ENCODE assay signal across 13 mouse cellular contexts in the genomic region with DNA sequence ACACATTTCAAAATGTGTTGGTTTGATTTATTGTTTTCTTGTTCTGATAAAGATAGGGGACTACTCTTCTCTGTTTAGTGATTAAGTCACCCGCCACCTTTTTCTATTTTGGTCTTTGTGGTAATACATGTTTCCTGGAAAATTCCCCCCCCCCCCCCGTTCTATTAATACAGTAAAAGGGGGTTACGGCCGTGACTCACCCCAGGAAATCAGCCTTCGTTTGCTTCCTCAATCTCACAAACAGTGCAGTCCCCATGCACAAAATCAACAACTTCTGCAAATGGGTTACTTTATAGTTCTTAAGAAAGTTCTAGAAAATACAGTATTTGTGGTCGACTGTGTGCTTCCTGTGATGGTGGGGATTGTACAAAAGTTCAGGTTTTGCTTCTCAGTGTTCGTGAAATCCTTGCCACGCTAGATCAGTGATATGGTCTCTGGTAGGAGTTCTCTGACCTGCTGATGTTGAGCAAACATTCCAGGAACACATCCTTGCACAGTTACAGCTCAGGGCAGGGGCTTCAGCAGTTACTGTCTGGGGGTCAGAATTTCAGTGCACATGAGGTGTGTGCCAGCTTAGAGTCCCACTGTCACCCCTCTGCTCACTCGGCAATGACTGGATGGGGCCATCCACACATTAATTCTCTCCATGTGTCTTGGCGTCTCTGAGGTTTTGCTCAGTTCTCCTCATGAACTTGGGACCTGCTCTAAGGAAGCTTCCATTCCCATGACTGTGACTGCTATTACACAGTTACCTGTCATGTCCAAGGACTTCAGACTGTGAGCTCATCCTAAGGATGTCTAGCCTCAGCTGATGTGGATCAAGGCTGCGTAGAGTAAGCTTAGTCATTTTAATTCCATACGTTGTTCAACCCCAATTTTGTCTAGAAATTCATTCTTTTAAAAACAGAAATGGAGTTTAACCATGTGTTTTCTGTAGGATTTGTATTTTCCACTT.
A peak's percentile ranks its signal among the peaks of the same experiment; 100 is the strongest.
DNase-seq lines count a peak whose midpoint lies in the region; ATAC-seq lines count a peak whose summit lies in the region.
"Had no signal": no experiment of that assay in that cellular context is flagged by ENCODE, and none has a peak within 500 bp of the region (broad histone marks: within the 10 kb centered on the region; RNA-seq: fewer than 3 reads in every experiment).

No protein-coding gene starts in this region.

- ATAC-seq in heart, embryonic 14.5 days (ENCODE audit: insufficient number of reproducible peaks, insufficient read depth, low FRiP score, low read depth), result no peak
- ATAC-seq in heart, embryonic 11.5 days (replicated peaks; ENCODE audit: insufficient number of reproducible peaks, low FRiP score, low TSS enrichment), result no peak
- ATAC-seq in common myeloid progenitor, adult 5-6 weeks (replicated peaks; ENCODE audit: low read depth, poor library complexity, severe bottlenecking), result peak; percentile 90
- ATAC-seq in megakaryocyte progenitor cell, adult 5-6 weeks (replicated peaks; ENCODE audit: poor library complexity), result peak; percentile 82
- no peak for ATAC-seq in midbrain, embryonic 14.5 days (ENCODE audit: low FRiP score, low TSS enrichment)

- H3K27me3 ChIP-seq in heart, embryonic 14.5 days (ENCODE audit: control insufficient read depth, insufficient read depth, low read length), result no peaks in the 10 kb centered on the region
- H3K27me3 ChIP-seq in heart, embryonic 11.5 days (ENCODE audit: control insufficient read depth, insufficient read depth, low read length), result no peaks in the 10 kb centered on the region
- H3K27me3 ChIP-seq in midbrain, embryonic 14.5 days (ENCODE audit: control insufficient read depth, insufficient read depth, low read length), result no peaks in the 10 kb centered on the region
- H3K27me3 ChIP-seq: embryonic facial prominence, embryonic 15.5 days; hindbrain, embryonic 12.5 days; limb, embryonic 13.5 days had no signal

- H3K9ac ChIP-seq in heart, embryonic 14.5 days (ENCODE audit: low read length), result no peak overlapping the region
- H3K9ac ChIP-seq in heart, embryonic 11.5 days (ENCODE audit: low read depth, low read length), result no peak overlapping the region
- no peak overlapping the region for H3K9ac ChIP-seq in midbrain, embryonic 14.5 days (replicated peaks; ENCODE audit: low read length)
- H3K9ac ChIP-seq: embryonic facial prominence, embryonic 15.5 days; hindbrain, embryonic 12.5 days; limb, embryonic 13.5 days had no signal

- no peaks in the 10 kb centered on the region for H3K36me3 ChIP-seq in heart, embryonic 14.5 days (ENCODE audit: control insufficient read depth, insufficient read depth, low read length)
- H3K36me3 ChIP-seq in heart, embryonic 11.5 days (ENCODE audit: control insufficient read depth, insufficient read depth, low read length), result no peaks in the 10 kb centered on the region
- H3K36me3 ChIP-seq in midbrain, embryonic 14.5 days (ENCODE audit: control insufficient read depth, insufficient read depth, low read length), result no peaks in the 10 kb centered on the region
- H3K36me3 ChIP-seq: embryonic facial prominence, embryonic 15.5 days; hindbrain, embryonic 12.5 days; limb, embryonic 13.5 days had no signal

- H3K4me1 ChIP-seq in heart, embryonic 14.5 days (ENCODE audit: control insufficient read depth in 2 of 2, insufficient read depth in 2 of 2, low read length in 2 of 2), result peaks cover 6 to 16% of the 10 kb centered on the region in 2 experiments
- peaks cover 5% of the 10 kb centered on the region; the same call in 1 of the 2 replicates for H3K4me1 ChIP-seq in heart, embryonic 11.5 days (ENCODE audit: control insufficient read depth, insufficient read depth, low read length)
- H3K4me1 ChIP-seq in midbrain, embryonic 14.5 days (ENCODE audit: control insufficient read depth, insufficient read depth, low read length), result peaks cover 2% of the 10 kb centered on the region; the same call in 1 of the 2 replicates

- peak; percentile 69 to 76 for DNase-seq in B cell, adult 2 months
- DNase-seq in adipocyte (ENCODE audit: low spot score), result no peak
- no peak for DNase-seq in midbrain, embryonic 14.5 days
- no peak for DNase-seq in kidney, adult 18-20 months
- DNase-seq: cerebellum, adult 2 months; right cerebral cortex, adult 18-20 months had no signal

- 60% methylated on average over 12 of the region's 12 CpGs for WGBS in heart, embryonic 14.5 days
- WGBS in heart, embryonic 11.5 days (ENCODE audit: insufficient replicate concordance), result 65% methylated on average over 12 of the region's 12 CpGs
- 91% methylated on average over 12 of the region's 12 CpGs for WGBS in midbrain, embryonic 14.5 days

- no peak overlapping the region for H3K4me3 ChIP-seq in heart, embryonic 14.5 days (ENCODE audit: control insufficient read depth in 1 of 2, insufficient read depth in 1 of 2, low read depth in 1 of 2, low read length in 2 of 2)
- no peak overlapping the region for H3K4me3 ChIP-seq in heart, embryonic 11.5 days (ENCODE audit: low read depth, low read length)
- no peak overlapping the region for H3K4me3 ChIP-seq in midbrain, embryonic 14.5 days (replicated peaks; ENCODE audit: low read depth, low read length)
- H3K4me3 ChIP-seq: embryonic facial prominence, embryonic 15.5 days; hindbrain, embryonic 12.5 days; limb, embryonic 13.5 days had no signal

- no peak overlapping the region for H3K4me2 ChIP-seq in heart, embryonic 14.5 days (ENCODE audit: low read length)
- H3K4me2 ChIP-seq in heart, embryonic 11.5 days, result no peak overlapping the region
- no peak overlapping the region for H3K4me2 ChIP-seq in midbrain, embryonic 14.5 days (ENCODE audit: low read length)
- H3K4me2 ChIP-seq: embryonic facial prominence, embryonic 15.5 days; hindbrain, embryonic 12.5 days; limb, embryonic 13.5 days had no signal

- H3K27ac ChIP-seq in heart, embryonic 14.5 days (replicated peaks in 1 of 2; ENCODE audit: control insufficient read depth in 1 of 2, insufficient read depth in 1 of 2, low read depth in 2 of 2, low read length in 2 of 2), result peak overlapping the region; percentile 8 to 41; a peak in 1 of 4 replicates
- no peak overlapping the region for H3K27ac ChIP-seq in heart, embryonic 11.5 days (ENCODE audit: low read depth, low read length)
- no peak overlapping the region for H3K27ac ChIP-seq in midbrain, embryonic 14.5 days (replicated peaks; ENCODE audit: low read depth, low read length)
- H3K27ac ChIP-seq: embryonic facial prominence, embryonic 15.5 days; hindbrain, embryonic 12.5 days; limb, embryonic 13.5 days had no signal

- H3K9me3 ChIP-seq in heart, embryonic 14.5 days (ENCODE audit: control insufficient read depth, low read length), result no peaks in the 10 kb centered on the region
- no peaks in the 10 kb centered on the region for H3K9me3 ChIP-seq in heart, embryonic 11.5 days (replicated peaks; ENCODE audit: control insufficient read depth, low read length)
- no peaks in the 10 kb centered on the region for H3K9me3 ChIP-seq in midbrain, embryonic 14.5 days (ENCODE audit: control insufficient read depth, low read length)
- H3K9me3 ChIP-seq: embryonic facial prominence, embryonic 15.5 days; hindbrain, embryonic 12.5 days; limb, embryonic 13.5 days had no signal

Comparison
In these comparisons a context has a peak if more than half of its experiments do, and no peak if none do; other contexts are left out.
1. H3K27ac ChIP-seq: peak in heart, embryonic 14.5 days (2 of 2); none in heart, embryonic 11.5 days (single experiment) and midbrain, embryonic 14.5 days (single experiment).
2. ATAC-seq: peak in common myeloid progenitor, adult 5-6 weeks (single experiment) and megakaryocyte progenitor cell, adult 5-6 weeks (single experiment); none in heart, embryonic 14.5 days (single experiment), heart, embryonic 11.5 days (single experiment) and midbrain, embryonic 14.5 days (single experiment).
3. DNase-seq: peak in B cell, adult 2 months (2 of 2); none in adipocyte (single experiment), midbrain, embryonic 14.5 days (single experiment) and kidney, adult 18-20 months (single experiment).